Comparison of ENCODE assay signal across 8 mouse cellular contexts in the genomic region with DNA sequence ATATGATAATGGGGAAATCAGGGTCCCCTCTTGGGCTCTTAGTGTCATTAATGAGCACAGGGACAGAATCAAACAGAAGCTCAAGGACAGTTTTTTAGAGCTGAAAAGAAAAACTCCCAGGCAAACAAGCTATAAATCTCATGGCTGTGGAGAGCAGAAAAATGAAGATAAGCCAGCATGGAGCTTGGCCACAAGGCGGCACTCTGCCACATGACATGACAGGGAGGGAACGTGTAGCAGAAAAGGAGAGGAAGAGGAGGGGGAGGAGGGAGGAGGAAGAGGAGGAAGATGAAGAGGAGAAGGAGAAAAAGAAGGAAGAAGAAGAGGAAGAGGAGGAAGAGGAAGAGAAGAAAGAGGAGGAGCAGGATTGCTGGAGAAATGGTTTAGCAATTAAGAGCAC. TPM values are rescaled to one million over a fixed set of nuclear protein-coding genes. Genes with fewer than 3 reads are reported as not detected.
DNase-seq lines count a peak whose midpoint lies in the region; ATAC-seq and TF ChIP-seq lines count a peak whose summit lies in the region.
"Had no signal": no experiment of that assay in that cellular context is flagged by ENCODE, and none has a peak within 500 bp of the region (broad histone marks: within the 10 kb centered on the region; RNA-seq: fewer than 3 reads in every experiment).

No protein-coding gene starts in this region.

- WGBS in kidney, adult 2 months = 0% methylated on average over 2 of the region's 2 CpGs
- WGBS in stomach, postnatal 0 days = 0% methylated on average over 2 of the region's 2 CpGs
- WGBS in hindbrain, embryonic 16.5 days = 0% methylated on average over 2 of the region's 2 CpGs

- peak; percentile 56 for TF ChIP-seq CTCF in kidney, adult 2 months (conservative IDR thresholded peaks at IDR 0.05; ENCODE audit: insufficient read depth, insufficient read length, low read depth, low read length)
- TF ChIP-seq CTCF in testis, adult 2 months (IDR thresholded peaks at IDR 0.05; ENCODE audit: control insufficient read depth, insufficient read depth, insufficient replicate concordance, low read depth, low read length) = peak; percentile 23; the same call in 1 of the 2 replicates
- TF ChIP-seq CTCF in cortical plate, adult 2 months (IDR thresholded peaks at IDR 0.05; ENCODE audit: extremely low read depth, insufficient read depth, low read length) = peak; percentile 49
- peak; percentile 71 for TF ChIP-seq CTCF in stomach, postnatal 0 days (IDR thresholded peaks at IDR 0.05; ENCODE audit: low read depth)

- H3K9me3 ChIP-seq in stomach, postnatal 0 days (ENCODE audit: control insufficient read depth, low read length) = no peaks in the 10 kb centered on the region
- no peaks in the 10 kb centered on the region for H3K9me3 ChIP-seq in hindbrain, embryonic 16.5 days (ENCODE audit: control insufficient read depth, low read length)
- H3K9me3 ChIP-seq: midbrain, embryonic 12.5 days had no signal

- no peak for TF ChIP-seq POLR2A in kidney, adult 2 months (IDR thresholded peaks at IDR 0.05; ENCODE audit: low read depth, low read length)
- TF ChIP-seq POLR2A in testis, adult 2 months (IDR thresholded peaks at IDR 0.05; ENCODE audit: control insufficient read depth, low read depth, low read length) = no peak
- TF ChIP-seq POLR2A in cortical plate, adult 2 months (IDR thresholded peaks at IDR 0.05; ENCODE audit: extremely low read depth, insufficient read depth, low read length) = no peak

- no peak overlapping the region for H3K27ac ChIP-seq in kidney, adult 2 months (ENCODE audit: insufficient read depth, low read depth, low read length)
- no peak overlapping the region for H3K27ac ChIP-seq in testis, adult 2 months (ENCODE audit: control insufficient read depth, insufficient read depth, low read depth, low read length)
- no peak overlapping the region for H3K27ac ChIP-seq in cortical plate, adult 2 months (ENCODE audit: insufficient read depth, low read length)
- H3K27ac ChIP-seq in stomach, postnatal 0 days (replicated peaks) = no peak overlapping the region
- H3K27ac ChIP-seq in hindbrain, embryonic 16.5 days (ENCODE audit: low read depth, low read length) = no peak overlapping the region
- H3K27ac ChIP-seq: midbrain, embryonic 12.5 days had no signal

- no peaks in the 10 kb centered on the region for H3K36me3 ChIP-seq in kidney, adult 2 months (ENCODE audit: control insufficient read depth, insufficient read depth, low read length)
- H3K36me3 ChIP-seq in testis, adult 2 months (ENCODE audit: control insufficient read depth, insufficient read depth, low read length) = no peaks in the 10 kb centered on the region
- no peaks in the 10 kb centered on the region for H3K36me3 ChIP-seq in stomach, postnatal 0 days (ENCODE audit: control insufficient read depth, insufficient read depth, low read length)
- no peaks in the 10 kb centered on the region for H3K36me3 ChIP-seq in hindbrain, embryonic 16.5 days (ENCODE audit: control insufficient read depth, insufficient read depth, low read length)
- H3K36me3 ChIP-seq: midbrain, embryonic 12.5 days had no signal

- no peak for ATAC-seq in stomach, postnatal 0 days (ENCODE audit: low FRiP score, low TSS enrichment)
- no peak for ATAC-seq in hindbrain, embryonic 16.5 days

- no peak for TF ChIP-seq EP300 in stomach, postnatal 0 days (optimal IDR thresholded peaks at IDR 0.05)

- no peaks in the 10 kb centered on the region for H3K4me1 ChIP-seq in kidney, adult 2 months (ENCODE audit: control insufficient read depth, insufficient read depth, low read length)
- H3K4me1 ChIP-seq in testis, adult 2 months (ENCODE audit: control insufficient read depth, insufficient read depth, low read length) = no peaks in the 10 kb centered on the region
- no peaks in the 10 kb centered on the region for H3K4me1 ChIP-seq in cortical plate, adult 2 months (ENCODE audit: control insufficient read depth, insufficient read depth, low read length)
- no peaks in the 10 kb centered on the region for H3K4me1 ChIP-seq in stomach, postnatal 0 days (replicated peaks; ENCODE audit: control insufficient read depth, insufficient read depth)
- no peaks in the 10 kb centered on the region for H3K4me1 ChIP-seq in hindbrain, embryonic 16.5 days (ENCODE audit: control insufficient read depth, insufficient read depth, low read depth, low read length)
- H3K4me1 ChIP-seq: midbrain, embryonic 12.5 days had no signal

- no peak overlapping the region for H3K9ac ChIP-seq in stomach, postnatal 0 days (ENCODE audit: low read length)
- H3K9ac ChIP-seq in hindbrain, embryonic 16.5 days (ENCODE audit: low read depth, low read length) = no peak overlapping the region
- H3K9ac ChIP-seq: midbrain, embryonic 12.5 days had no signal

- no peak overlapping the region for H3K4me3 ChIP-seq in kidney, adult 2 months (ENCODE audit: insufficient read depth, low read depth, low read length)
- H3K4me3 ChIP-seq in testis, adult 2 months (ENCODE audit: control insufficient read depth, low read depth, low read length) = no peak overlapping the region
- no peak overlapping the region for H3K4me3 ChIP-seq in cortical plate, adult 2 months (ENCODE audit: insufficient read depth, low read length)
- H3K4me3 ChIP-seq in stomach, postnatal 0 days (ENCODE audit: low read depth, low read length) = no peak overlapping the region
- H3K4me3 ChIP-seq in hindbrain, embryonic 16.5 days (ENCODE audit: low read length) = no peak overlapping the region
- H3K4me3 ChIP-seq: midbrain, embryonic 12.5 days had no signal

- DNase-seq in kidney, adult 2 months = no peak
- DNase-seq in kidney, postnatal 25 days = no peak
- no peak for DNase-seq in testis, postnatal 10 days (ENCODE audit: low spot score)
- peak; percentile 29 for DNase-seq in stomach, postnatal 0 days (ENCODE audit: low spot score)

- H3K27me3 ChIP-seq in kidney, adult 2 months (replicated peaks; ENCODE audit: control insufficient read depth, insufficient read depth, low read length) = no peaks in the 10 kb centered on the region
- no peaks in the 10 kb centered on the region for H3K27me3 ChIP-seq in testis, adult 2 months (ENCODE audit: control insufficient read depth, insufficient read depth, low read length)
- no peaks in the 10 kb centered on the region for H3K27me3 ChIP-seq in stomach, postnatal 0 days (ENCODE audit: control insufficient read depth, insufficient read depth, low read length)
- H3K27me3 ChIP-seq in hindbrain, embryonic 16.5 days (replicated peaks; ENCODE audit: control insufficient read depth, insufficient read depth, low read length) = no peaks in the 10 kb centered on the region
- H3K27me3 ChIP-seq: midbrain, embryonic 12.5 days had no signal

- H3K4me2 ChIP-seq in stomach, postnatal 0 days (replicated peaks; ENCODE audit: low read depth) = no peak overlapping the region
- no peak overlapping the region for H3K4me2 ChIP-seq in hindbrain, embryonic 16.5 days (ENCODE audit: low read length)
- H3K4me2 ChIP-seq: midbrain, embryonic 12.5 days had no signal

RNA-seq across cellular contexts. Expression of gene Olfr464, which starts 29.2 kb away (rescaled TPM):
- polyA plus RNA-seq in kidney, adult 2 months (2012; rRNA removed) = not detected in 2 replicates
- not detected in 2 replicates for polyA plus RNA-seq in testis, adult 2 months (2012; rRNA removed)
- polyA plus RNA-seq in cortical plate, adult 2 months (2012; rRNA removed) = 2.1 and 3.1 TPM in 2 replicates
- not detected in 2 replicates for polyA plus RNA-seq in stomach, postnatal 0 days (2015; fragmentation: Nextera tagmentation; extraction: Ambion mirVana)
- 0.10 and 0.26 TPM in 2 replicates for polyA plus RNA-seq in hindbrain, embryonic 16.5 days (2015; fragmentation: Nextera tagmentation; extraction: Ambion mirVana)
- polyA plus RNA-seq: midbrain, embryonic 12.5 days had no signal

RNA-seq across cellular contexts. Expression of gene Dynll2, which starts 37.3 kb away (rescaled TPM):
- polyA plus RNA-seq in kidney, adult 2 months (2012; rRNA removed) = 136 and 169 TPM in 2 replicates
- polyA plus RNA-seq in testis, adult 2 months (2012; rRNA removed) = 217 and 218 TPM in 2 replicates
- polyA plus RNA-seq in cortical plate, adult 2 months (2012; rRNA removed) = 396 and 411 TPM in 2 replicates
- polyA plus RNA-seq in stomach, postnatal 0 days (2015; fragmentation: Nextera tagmentation; extraction: Ambion mirVana) = 14.7 and 14.8 TPM in 2 replicates
- polyA plus RNA-seq in hindbrain, embryonic 16.5 days (2015; fragmentation: Nextera tagmentation; extraction: Ambion mirVana) = 54.5 and 54.6 TPM in 2 replicates

RNA-seq across cellular contexts. Expression of gene Olfr463, which starts 52.8 kb away (rescaled TPM):
- polyA plus RNA-seq in kidney, adult 2 months (2012; rRNA removed) = not detected in 2 replicates
- polyA plus RNA-seq in testis, adult 2 months (2012; rRNA removed) = not detected in 2 replicates
- 0.04 TPM in 1 of 2 replicates, not detected in the other for polyA plus RNA-seq in cortical plate, adult 2 months (2012; rRNA removed)
- not detected in 2 replicates for polyA plus RNA-seq in stomach, postnatal 0 days (2015; fragmentation: Nextera tagmentation; extraction: Ambion mirVana)
- polyA plus RNA-seq in hindbrain, embryonic 16.5 days (2015; fragmentation: Nextera tagmentation; extraction: Ambion mirVana) = not detected in 2 replicates
- polyA plus RNA-seq: midbrain, embryonic 12.5 days had no signal

RNA-seq across cellular contexts. Expression of gene Olfr462, which starts 57.9 kb away (rescaled TPM):
- not detected in 2 replicates for polyA plus RNA-seq in kidney, adult 2 months (2012; rRNA removed)
- not detected in 2 replicates for polyA plus RNA-seq in testis, adult 2 months (2012; rRNA removed)
- not detected in 2 replicates for polyA plus RNA-seq in cortical plate, adult 2 months (2012; rRNA removed)
- 0.06 TPM in 1 of 2 replicates, not detected in the other for polyA plus RNA-seq in stomach, postnatal 0 days (2015; fragmentation: Nextera tagmentation; extraction: Ambion mirVana)
- polyA plus RNA-seq in hindbrain, embryonic 16.5 days (2015; fragmentation: Nextera tagmentation; extraction: Ambion mirVana) = not detected in 2 replicates
- polyA plus RNA-seq: midbrain, embryonic 12.5 days had no signal
